Mouse (Mus musculus) neural tube, embryonic 11.5 days (tissue): ENCODE results near the gene Iqschfp. TPM values are rescaled to one million over a fixed set of nuclear protein-coding genes. Genes with fewer than 3 reads are reported as not detected.

Experiments
- ATAC-seq: fragments of 200-750 bp; cut with Nextera tagmentation; 2 replicates; pipeline ENCODE4 v1.8.0; 2017; ENCODE audit warnings: moderate number of reproducible peaks, mild to moderate bottlenecking, moderate TSS enrichment, moderate library complexity; ENCODE audit not compliant: insufficient read depth, low FRiP score, low TSS enrichment
- DNase-seq: peaks from one replicate; pipeline ENCODE4 v3.0.0-alpha.2; 2015; ENCODE audit warnings: low spot score
- H3K27ac ChIP-seq: fragments of 300-500 bp; sonication (generic); 2 replicates; pipeline ENCODE4 v1.5.1; 2014; ENCODE audit warnings: low read depth, mild to moderate bottlenecking, low read length
- H3K27me3 ChIP-seq: fragments of 300-500 bp; sonication (generic); 2 replicates; pipeline ENCODE4 v1.6.1; 2014; ENCODE audit warnings: mild to moderate bottlenecking, low read length, mixed read lengths; ENCODE audit not compliant: control insufficient read depth, insufficient read depth
- H3K36me3 ChIP-seq: fragments of 300-500 bp; sonication (generic); 2 replicates; pipeline ENCODE4 v1.6.1; 2014; ENCODE audit warnings: mild to moderate bottlenecking, low read length, moderate library complexity, mixed read lengths; ENCODE audit not compliant: control insufficient read depth, insufficient read depth
- H3K4me1 ChIP-seq: fragments of 300-500 bp; sonication (generic); 2 replicates; pipeline ENCODE4 v1.6.1; 2014; ENCODE audit warnings: low read length, mixed read lengths; ENCODE audit not compliant: control insufficient read depth, insufficient read depth
- H3K4me2 ChIP-seq: fragments of 300-500 bp; sonication (generic); 2 replicates; pipeline ENCODE4 v1.6.1; 2014; ENCODE audit warnings: low read depth, mild to moderate bottlenecking, moderate library complexity
- H3K4me3 ChIP-seq: fragments of 300-500 bp; sonication (generic); 2 replicates; pipeline ENCODE4 v1.5.1; 2014; ENCODE audit warnings: low read depth, low read length
- H3K9ac ChIP-seq: fragments of 300-500 bp; sonication (generic); 2 replicates; pipeline ENCODE4 v1.6.1; 2014; ENCODE audit warnings: mild to moderate bottlenecking, low read length
- H3K9me3 ChIP-seq: fragments of 300-500 bp; sonication (generic); 2 replicates; pipeline ENCODE4 v1.6.1; 2016; ENCODE audit warnings: low read length; ENCODE audit not compliant: control insufficient read depth
- WGBS: fragments of 180-500 bp; shearing (Covaris S2); extraction: QIAGEN DNeasy Blood & Tissue Kit; methylation state at CpG from one replicate; pipeline ENCODE4 v1.1.7; 2014; 5-methylcytosine and 5-hydroxymethylcytosine counted together
- polyA plus RNA-seq: library from polyadenylated mRNA; unstranded; fragments of >200 nt; fragmentation: Nextera tagmentation; extraction: Ambion mirVana; gene quantifications from 2 replicates; pipeline ENCODE4 v1.2.1, GENCODE M21; 2014

The Iqschfp gene
- polyA plus RNA-seq, 1 experiment from 2014 or later = 0.37 TPM

DNA sequence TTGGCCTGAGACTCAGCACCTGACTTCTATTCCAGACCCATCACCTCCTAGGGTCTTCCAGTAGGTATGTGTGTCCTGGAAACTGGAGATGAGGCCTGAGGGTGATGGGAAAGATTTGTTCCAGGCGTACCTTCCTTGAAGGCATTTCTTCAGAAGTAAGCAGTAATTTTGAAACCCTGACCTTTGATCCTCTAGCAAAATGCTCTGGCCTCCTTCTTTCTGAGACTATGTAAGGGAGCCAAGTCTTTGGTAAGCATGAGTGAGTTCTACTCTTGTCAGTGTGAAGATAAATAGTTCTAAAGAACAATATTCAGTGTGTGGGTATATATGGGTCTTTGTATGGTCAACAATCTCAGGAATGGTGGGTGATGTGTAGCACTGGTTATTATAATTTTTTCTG, 238.4 kb downstream of the Iqschfp start:
- no peak overlapping the region for H3K9ac ChIP-seq
- no peak overlapping the region for H3K4me3 ChIP-seq
- no peaks in the 10 kb centered on the region for H3K4me1 ChIP-seq
- H3K27ac ChIP-seq = no peak overlapping the region
- H3K4me2 ChIP-seq = no peak overlapping the region
- H3K36me3 ChIP-seq = no peaks in the 10 kb centered on the region
- no peak for DNase-seq
- H3K27me3 ChIP-seq = no peaks in the 10 kb centered on the region
- ATAC-seq = no peak
- WGBS = 84% methylated on average over 1 of the region's 1 CpGs
- no peaks in the 10 kb centered on the region for H3K9me3 ChIP-seq

GRCm38 (mm10) chr3:68138833-68139627, 247.0 kb downstream of the Iqschfp start:
- Histone ChIP-seq H3K4me3 (no peak overlapping the region), H3K36me3 (no peaks in the 10 kb centered on the region), H3K9ac (no peak overlapping the region), H3K4me2 (no peak overlapping the region), H3K4me1 (no peaks in the 10 kb centered on the region), H3K27me3 (no peaks in the 10 kb centered on the region), H3K27ac (no peak overlapping the region), H3K9me3 (no peaks in the 10 kb centered on the region)
- DNase-seq (no peak), ATAC-seq (no peak)
- 68% methylated on average over 5 of the region's 5 CpGs for WGBS

GRCm38 (mm10) chr3:68150688-68151087, 258.7 kb downstream of the Iqschfp start:
- no peak overlapping the region for H3K4me3 ChIP-seq
- no peaks in the 10 kb centered on the region for H3K4me1 ChIP-seq
- no peaks in the 10 kb centered on the region for H3K27me3 ChIP-seq
- no peak overlapping the region for H3K9ac ChIP-seq
- WGBS = 80% methylated on average over 8 of the region's 8 CpGs
- no peaks in the 10 kb centered on the region for H3K36me3 ChIP-seq
- DNase-seq = no peak
- H3K9me3 ChIP-seq = no peaks in the 10 kb centered on the region
- H3K27ac ChIP-seq = no peak overlapping the region
- no peak for ATAC-seq
- H3K4me2 ChIP-seq = no peak overlapping the region

- no peak overlapping the region for H3K9ac ChIP-seq
- ATAC-seq (no peak), DNase-seq (no peak)
- H3K27ac ChIP-seq = no peak overlapping the region
- no peaks in the 10 kb centered on the region for H3K4me1 ChIP-seq
- WGBS = 85% methylated on average over 1 of the region's 1 CpGs
- no peaks in the 10 kb centered on the region for H3K27me3 ChIP-seq
- H3K4me3 ChIP-seq = no peak overlapping the region
- H3K4me2 ChIP-seq = no peak overlapping the region
- no peaks in the 10 kb centered on the region for H3K9me3 ChIP-seq
- H3K36me3 ChIP-seq = no peaks in the 10 kb centered on the region
These were observed 268.1 kb downstream of the Iqschfp start for GRCm38 (mm10) chr3:68160175-68160574.

GRCm38 (mm10) chr3:68160760-68161159, 268.7 kb downstream of the Iqschfp start:
- no peaks in the 10 kb centered on the region for H3K36me3 ChIP-seq
- WGBS = 79% methylated on average over 3 of the region's 3 CpGs
- no peaks in the 10 kb centered on the region for H3K4me1 ChIP-seq
- no peak overlapping the region for H3K4me3 ChIP-seq
- H3K27me3 ChIP-seq = no peaks in the 10 kb centered on the region
- no peak overlapping the region for H3K27ac ChIP-seq
- no peaks in the 10 kb centered on the region for H3K9me3 ChIP-seq
- ATAC-seq = no peak
- H3K4me2 ChIP-seq = no peak overlapping the region
- H3K9ac ChIP-seq = no peak overlapping the region
- no peak for DNase-seq

DNA sequence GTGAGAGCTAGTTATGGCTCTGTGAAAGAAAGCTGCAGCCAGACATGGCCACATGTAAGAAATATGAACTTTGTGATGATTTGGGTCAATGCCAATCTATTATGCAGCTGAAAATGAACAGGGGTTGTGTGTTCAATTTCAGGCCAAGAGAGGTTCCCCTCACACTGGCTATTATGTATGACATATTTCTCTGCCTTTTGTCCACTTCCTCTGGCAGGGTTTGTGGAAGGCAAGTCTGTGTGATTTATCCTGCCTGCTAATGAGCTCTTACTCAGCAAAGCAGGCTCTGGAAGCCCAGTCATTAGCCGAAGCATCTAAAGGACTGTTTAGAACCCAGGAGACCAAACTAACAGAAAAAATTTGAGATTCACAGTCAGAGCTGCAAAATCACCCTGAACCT, 286.2 kb downstream of the Iqschfp start:
- H3K9me3 ChIP-seq = no peaks in the 10 kb centered on the region
- no peak overlapping the region for H3K27ac ChIP-seq
- H3K36me3 ChIP-seq = no peaks in the 10 kb centered on the region
- H3K4me3 ChIP-seq = no peak overlapping the region
- 59% methylated on average over 1 of the region's 1 CpGs for WGBS
- no peak overlapping the region for H3K4me2 ChIP-seq
- no peak for DNase-seq
- ATAC-seq = no peak
- H3K27me3 ChIP-seq = no peaks in the 10 kb centered on the region
- H3K9ac ChIP-seq = no peak overlapping the region
- H3K4me1 ChIP-seq = no peaks in the 10 kb centered on the region

DNA sequence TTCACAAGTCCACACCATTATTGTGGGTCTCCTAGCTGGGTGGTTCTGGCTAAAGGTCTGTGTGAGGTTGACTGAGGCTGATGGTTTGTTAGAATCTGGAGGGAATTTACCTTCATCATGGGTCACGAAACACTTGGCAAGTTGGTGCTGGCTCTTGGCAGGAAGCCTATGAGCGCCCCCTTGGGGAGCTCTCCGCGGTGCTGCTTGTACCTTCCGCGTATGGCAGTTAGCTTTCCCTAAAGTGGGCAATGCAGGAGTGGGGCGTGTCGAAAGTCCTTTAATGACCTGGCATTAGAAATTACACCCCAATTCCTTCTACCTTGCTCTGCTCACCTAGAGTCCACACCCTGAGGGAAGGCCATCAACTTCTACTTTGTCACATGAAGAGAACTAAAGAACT, 295.4 kb downstream of the Iqschfp start:
- no peaks in the 10 kb centered on the region for H3K36me3 ChIP-seq
- no peaks in the 10 kb centered on the region for H3K27me3 ChIP-seq
- DNase-seq (no peak), ATAC-seq (no peak)
- no peaks in the 10 kb centered on the region for H3K9me3 ChIP-seq
- no peak overlapping the region for H3K4me2 ChIP-seq
- 64% methylated on average over 8 of the region's 8 CpGs for WGBS
- no peak overlapping the region for H3K4me3 ChIP-seq
- no peak overlapping the region for H3K27ac ChIP-seq
- no peaks in the 10 kb centered on the region for H3K4me1 ChIP-seq
- no peak overlapping the region for H3K9ac ChIP-seq

DNA sequence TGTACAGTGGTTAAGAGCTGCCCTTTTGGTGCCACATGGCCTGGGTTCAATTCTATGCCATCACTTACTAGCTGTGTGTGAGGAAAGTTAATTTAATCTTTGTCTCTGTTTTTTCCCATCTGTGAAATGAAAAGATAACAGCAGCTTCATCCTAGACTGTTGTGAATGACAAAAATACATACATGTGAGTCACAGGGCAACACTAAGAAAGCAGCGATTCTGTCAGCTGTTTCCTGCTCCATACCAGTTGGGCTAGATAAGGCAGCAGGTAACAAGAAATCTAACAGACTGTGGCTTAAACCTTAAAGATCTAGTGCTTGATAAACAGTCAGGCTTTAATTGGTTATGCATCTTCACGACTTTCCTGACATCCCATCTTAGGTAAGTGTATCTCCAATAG, 297.1 kb downstream of the Iqschfp start:
- Histone ChIP-seq H3K36me3 (no peaks in the 10 kb centered on the region), H3K9ac (no peak overlapping the region), H3K4me2 (no peak overlapping the region), H3K27ac (no peak overlapping the region), H3K9me3 (no peaks in the 10 kb centered on the region), H3K4me3 (no peak overlapping the region), H3K27me3 (no peaks in the 10 kb centered on the region), H3K4me1 (no peaks in the 10 kb centered on the region)
- ATAC-seq (no peak), DNase-seq (no peak)
- 91% methylated on average over 2 of the region's 2 CpGs for WGBS

GRCm38 (mm10) chr3:68196933-68197332, 304.9 kb downstream of the Iqschfp start:
- Histone ChIP-seq H3K4me3 (no peak overlapping the region), H3K4me1 (no peaks in the 10 kb centered on the region)
- 92% methylated on average over 1 of the region's 1 CpGs for WGBS

More at GRCm38 (mm10) chr3:68196933-68197332, 304.9 kb downstream of the Iqschfp start:
- no peak for ATAC-seq
- DNase-seq = no peak
- H3K9ac ChIP-seq = no peak overlapping the region
- no peaks in the 10 kb centered on the region for H3K9me3 ChIP-seq
- H3K4me2 ChIP-seq = no peak overlapping the region
- H3K27me3 ChIP-seq = no peaks in the 10 kb centered on the region
- H3K27ac ChIP-seq = no peak overlapping the region
- H3K36me3 ChIP-seq = no peaks in the 10 kb centered on the region
